Mouse (Mus musculus): ENCODE data around the gene Tnni2. TPM values are rescaled to one million over a fixed set of nuclear protein-coding genes. Genes with fewer than 3 reads are reported as not detected.
A peak's percentile ranks its signal among the peaks of the same experiment; 100 is the strongest.

Gene Tnni2
- polyA plus RNA-seq, 1 experiment from 2014 or later: 3.2 TPM

DNA sequence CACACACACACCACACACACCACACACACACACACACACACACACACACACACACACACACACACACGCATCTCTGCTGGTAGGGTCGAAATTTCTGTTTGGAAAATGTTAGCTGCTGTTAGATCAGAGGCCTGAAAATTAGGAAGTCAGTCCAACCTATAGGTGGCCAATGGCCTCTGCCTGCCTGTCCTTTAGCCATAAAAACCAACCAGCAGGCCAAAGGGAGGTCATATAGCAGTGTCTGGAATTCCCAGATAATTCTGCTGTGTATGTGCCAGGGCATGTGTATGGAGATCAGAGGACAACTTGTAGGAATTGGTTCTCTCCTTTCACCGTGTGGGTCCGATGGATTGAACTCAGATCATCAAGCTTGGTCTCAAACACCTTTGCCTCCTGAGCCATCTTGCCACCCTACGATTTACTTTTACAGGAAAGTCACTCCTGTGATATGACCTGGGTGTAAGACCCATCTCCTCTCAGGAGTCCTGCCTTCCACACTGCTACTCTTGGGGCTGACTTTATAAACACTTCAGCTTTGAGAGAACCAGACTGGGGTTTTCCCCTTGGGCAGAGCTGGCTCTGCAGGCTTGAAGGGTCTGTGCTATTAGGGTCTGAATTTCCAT is 17.2 kb downstream of the Tnni2 start:
- WGBS: 55% methylated on average over 5 of the region's 5 CpGs
- H3K4me2 ChIP-seq (ENCODE audit: low read length): no peak overlapping the region
- H3K4me1 ChIP-seq (replicated peaks; ENCODE audit: control insufficient read depth, insufficient read depth, low read length): peaks cover 51% of the 10 kb centered on the region
- DNase-seq (ENCODE audit: low spot score): peak; percentile 52
- no peaks in the 10 kb centered on the region for H3K27me3 ChIP-seq (replicated peaks; ENCODE audit: control insufficient read depth, insufficient read depth, low read length)
- no peak for ATAC-seq (replicated peaks; ENCODE audit: low FRiP score, low TSS enrichment, low read depth)
- H3K36me3 ChIP-seq (ENCODE audit: control insufficient read depth, insufficient read depth, low read length): no peaks in the 10 kb centered on the region
- peak overlapping the region; percentile 7; the same call in 1 of the 2 replicates for H3K9ac ChIP-seq (ENCODE audit: low read length)
- H3K9me3 ChIP-seq (ENCODE audit: control insufficient read depth, low read length): no peaks in the 10 kb centered on the region
- H3K4me3 ChIP-seq (ENCODE audit: low read depth, low read length): no peak overlapping the region
- peak overlapping the region; percentile 94 for H3K27ac ChIP-seq (ENCODE audit: low read depth)

DNA sequence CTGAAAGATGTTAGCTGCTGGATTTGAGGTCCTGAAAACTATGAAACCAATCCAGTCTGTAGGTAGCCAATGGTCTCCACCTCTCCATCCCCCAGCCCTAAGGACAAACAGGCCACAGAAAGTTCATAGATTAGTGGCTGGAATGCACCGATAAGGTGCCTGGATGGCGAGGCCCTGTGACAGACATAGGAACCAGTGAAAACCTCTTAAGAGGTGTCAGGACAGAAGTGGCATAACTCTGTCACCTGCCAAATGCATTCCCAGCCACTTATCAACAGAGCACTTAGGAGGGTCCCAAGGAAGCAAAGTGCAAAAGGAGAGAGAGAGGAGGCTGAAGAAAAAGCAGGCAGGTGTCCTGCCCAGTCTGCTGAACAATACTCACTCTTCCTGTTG is 17.7 kb downstream of the Tnni2 start:
- H3K4me1 ChIP-seq (replicated peaks; ENCODE audit: control insufficient read depth, insufficient read depth, low read length): peaks cover 46% of the 10 kb centered on the region
- no peaks in the 10 kb centered on the region for H3K9me3 ChIP-seq (ENCODE audit: control insufficient read depth, low read length)
- no peaks in the 10 kb centered on the region for H3K36me3 ChIP-seq (ENCODE audit: control insufficient read depth, insufficient read depth, low read length)
- no peak overlapping the region for H3K4me2 ChIP-seq (ENCODE audit: low read length)
- peak overlapping the region; percentile 94 for H3K27ac ChIP-seq (ENCODE audit: low read depth)
- 63% methylated on average over 2 of the region's 2 CpGs for WGBS
- DNase-seq (ENCODE audit: low spot score) (peak; percentile 46), ATAC-seq (replicated peaks; ENCODE audit: low FRiP score, low TSS enrichment, low read depth) (no peak)
- no peaks in the 10 kb centered on the region for H3K27me3 ChIP-seq (replicated peaks; ENCODE audit: control insufficient read depth, insufficient read depth, low read length)
- peak overlapping the region; percentile 7; the same call in 1 of the 2 replicates for H3K9ac ChIP-seq (ENCODE audit: low read length)
- no peak overlapping the region for H3K4me3 ChIP-seq (ENCODE audit: low read depth, low read length)

GRCm38 (mm10) chr7:142460636-142461077 is 19.0 kb downstream of the Tnni2 start, which contains the start of gene Lsp1:
Lsp1 (plus strand) TSS chr7:142460809.
- DNase-seq (ENCODE audit: low spot score): no peak
- H3K27ac ChIP-seq (ENCODE audit: low read depth): peak within 1 kb of the TSS; percentile 94

GRCm38 (mm10) chr7:142461446-142461845 is 19.8 kb downstream of the Tnni2 start:
- WGBS: 78% methylated on average over 2 of the region's 2 CpGs

More at GRCm38 (mm10) chr7:142460636-142461077, 19.0 kb downstream of the Tnni2 start, which contains the start of gene Lsp1:
- ATAC-seq (replicated peaks; ENCODE audit: low FRiP score, low TSS enrichment, low read depth): no peak
- Histone ChIP-seq H3K9ac (ENCODE audit: low read length) (no peak within 1 kb of the TSS), H3K36me3 (ENCODE audit: control insufficient read depth, insufficient read depth, low read length) (no peaks in the 10 kb centered on the region), H3K4me2 (ENCODE audit: low read length) (no peak within 1 kb of the TSS), H3K4me1 (replicated peaks; ENCODE audit: control insufficient read depth, insufficient read depth, low read length) (peaks cover 33% of the 10 kb centered on the region), H3K27me3 (replicated peaks; ENCODE audit: control insufficient read depth, insufficient read depth, low read length) (no peaks in the 10 kb centered on the region), H3K4me3 (ENCODE audit: low read depth, low read length) (no peak within 1 kb of the TSS), H3K9me3 (ENCODE audit: control insufficient read depth, low read length) (no peaks in the 10 kb centered on the region)
- WGBS: 90% methylated on average over 7 of the region's 7 CpGs

GRCm38 (mm10) chr7:142462190-142462589 is 20.6 kb downstream of the Tnni2 start:
- ATAC-seq (replicated peaks; ENCODE audit: low FRiP score, low TSS enrichment, low read depth): no peak
- WGBS: 80% methylated on average over 6 of the region's 6 CpGs

More at GRCm38 (mm10) chr7:142461446-142461845, 19.8 kb downstream of the Tnni2 start:
- no peak overlapping the region for H3K27ac ChIP-seq (ENCODE audit: low read depth)
- H3K27me3 ChIP-seq (replicated peaks; ENCODE audit: control insufficient read depth, insufficient read depth, low read length): no peaks in the 10 kb centered on the region
- H3K36me3 ChIP-seq (ENCODE audit: control insufficient read depth, insufficient read depth, low read length): no peaks in the 10 kb centered on the region
- H3K9ac ChIP-seq (ENCODE audit: low read length): no peak overlapping the region
- H3K4me3 ChIP-seq (ENCODE audit: low read depth, low read length): no peak overlapping the region
- H3K4me1 ChIP-seq (replicated peaks; ENCODE audit: control insufficient read depth, insufficient read depth, low read length): peaks cover 25% of the 10 kb centered on the region
- ATAC-seq (replicated peaks; ENCODE audit: low FRiP score, low TSS enrichment, low read depth): no peak
- no peak for DNase-seq (ENCODE audit: low spot score)
- H3K9me3 ChIP-seq (ENCODE audit: control insufficient read depth, low read length): no peaks in the 10 kb centered on the region
- H3K4me2 ChIP-seq (ENCODE audit: low read length): no peak overlapping the region

DNA sequence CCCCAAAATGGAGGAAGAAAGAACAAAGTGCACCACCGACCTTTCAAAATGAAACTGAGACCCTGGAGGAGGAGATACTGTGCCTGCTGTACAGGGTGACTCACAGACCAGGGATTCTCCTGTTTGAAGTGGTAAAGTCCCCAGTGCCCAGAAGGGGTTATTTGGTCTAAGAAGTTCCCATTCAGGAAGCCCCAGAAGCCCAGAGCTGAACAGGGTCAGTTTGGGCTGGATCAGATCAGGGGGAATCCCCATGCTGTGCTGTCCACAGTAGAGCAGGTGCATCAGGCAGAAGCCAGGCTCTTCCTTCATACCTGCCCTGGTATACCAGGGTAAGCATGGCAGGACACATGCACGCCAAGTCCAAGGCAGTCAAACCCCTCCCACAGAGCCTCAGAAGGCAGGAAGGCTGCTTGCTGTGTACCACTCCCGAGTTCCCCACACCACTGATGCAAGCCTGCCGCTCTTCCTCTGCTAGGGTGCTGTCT is 21.0 kb downstream of the Tnni2 start:
- Histone ChIP-seq H3K36me3 (ENCODE audit: control insufficient read depth, insufficient read depth, low read length) (no peaks in the 10 kb centered on the region), H3K9ac (ENCODE audit: low read length) (no peak overlapping the region), H3K4me1 (replicated peaks; ENCODE audit: control insufficient read depth, insufficient read depth, low read length) (peaks cover 13% of the 10 kb centered on the region), H3K27ac (ENCODE audit: low read depth) (no peak overlapping the region), H3K27me3 (replicated peaks; ENCODE audit: control insufficient read depth, insufficient read depth, low read length) (no peaks in the 10 kb centered on the region), H3K9me3 (ENCODE audit: control insufficient read depth, low read length) (no peaks in the 10 kb centered on the region), H3K4me2 (ENCODE audit: low read length) (no peak overlapping the region), H3K4me3 (ENCODE audit: low read depth, low read length) (no peak overlapping the region)
- 72% methylated on average over 4 of the region's 4 CpGs for WGBS
- peak; percentile 49 for DNase-seq (ENCODE audit: low spot score)
- no peak for ATAC-seq (replicated peaks; ENCODE audit: low FRiP score, low TSS enrichment, low read depth)

More at GRCm38 (mm10) chr7:142462190-142462589, 20.6 kb downstream of the Tnni2 start:
- Histone ChIP-seq H3K27ac (ENCODE audit: low read depth) (no peak overlapping the region), H3K36me3 (ENCODE audit: control insufficient read depth, insufficient read depth, low read length) (no peaks in the 10 kb centered on the region), H3K9ac (ENCODE audit: low read length) (no peak overlapping the region), H3K27me3 (replicated peaks; ENCODE audit: control insufficient read depth, insufficient read depth, low read length) (no peaks in the 10 kb centered on the region), H3K9me3 (ENCODE audit: control insufficient read depth, low read length) (no peaks in the 10 kb centered on the region), H3K4me2 (ENCODE audit: low read length) (no peak overlapping the region), H3K4me1 (replicated peaks; ENCODE audit: control insufficient read depth, insufficient read depth, low read length) (peaks cover 17% of the 10 kb centered on the region), H3K4me3 (ENCODE audit: low read depth, low read length) (no peak overlapping the region)
- DNase-seq (ENCODE audit: low spot score): no peak

DNA sequence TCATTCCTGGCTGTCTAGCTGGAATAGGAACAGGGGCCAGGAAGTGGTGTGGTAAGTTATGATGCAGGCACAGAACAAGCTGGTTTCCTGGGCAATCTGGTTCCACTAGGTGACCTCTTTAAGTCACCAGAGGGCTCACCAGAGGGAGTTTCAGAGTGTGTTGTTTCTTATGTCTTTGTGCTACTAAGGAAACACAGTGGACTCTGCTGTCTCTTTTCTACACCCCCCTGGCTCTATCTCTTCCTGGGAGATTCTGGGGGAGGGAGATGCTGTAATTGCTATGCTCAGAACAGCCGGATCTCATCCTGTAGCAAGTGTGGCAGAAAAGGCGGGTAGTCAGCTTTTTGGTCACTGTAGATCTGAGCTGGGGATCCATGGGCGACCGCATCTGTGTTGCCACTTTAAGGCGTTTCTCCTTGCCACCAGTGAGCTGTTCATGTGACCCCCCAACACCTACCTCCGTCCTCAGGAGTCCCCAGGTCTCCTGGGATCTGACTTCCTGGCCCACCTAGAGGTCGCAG is 28.6 kb downstream of the Tnni2 start:
- H3K9ac ChIP-seq (ENCODE audit: low read length): no peak overlapping the region
- peaks cover 48% of the 10 kb centered on the region for H3K4me1 ChIP-seq (replicated peaks; ENCODE audit: control insufficient read depth, insufficient read depth, low read length)
- no peaks in the 10 kb centered on the region for H3K9me3 ChIP-seq (ENCODE audit: control insufficient read depth, low read length)
- no peaks in the 10 kb centered on the region for H3K27me3 ChIP-seq (replicated peaks; ENCODE audit: control insufficient read depth, insufficient read depth, low read length)
- no peaks in the 10 kb centered on the region for H3K36me3 ChIP-seq (ENCODE audit: control insufficient read depth, insufficient read depth, low read length)
- H3K4me2 ChIP-seq (ENCODE audit: low read length): no peak overlapping the region
- WGBS: 70% methylated on average over 7 of the region's 7 CpGs
- H3K27ac ChIP-seq (ENCODE audit: low read depth): peak overlapping the region; percentile 96
- H3K4me3 ChIP-seq (ENCODE audit: low read depth, low read length): no peak overlapping the region
- ATAC-seq (replicated peaks; ENCODE audit: low FRiP score, low TSS enrichment, low read depth) (no peak), DNase-seq (ENCODE audit: low spot score) (peak; percentile 51)

DNA sequence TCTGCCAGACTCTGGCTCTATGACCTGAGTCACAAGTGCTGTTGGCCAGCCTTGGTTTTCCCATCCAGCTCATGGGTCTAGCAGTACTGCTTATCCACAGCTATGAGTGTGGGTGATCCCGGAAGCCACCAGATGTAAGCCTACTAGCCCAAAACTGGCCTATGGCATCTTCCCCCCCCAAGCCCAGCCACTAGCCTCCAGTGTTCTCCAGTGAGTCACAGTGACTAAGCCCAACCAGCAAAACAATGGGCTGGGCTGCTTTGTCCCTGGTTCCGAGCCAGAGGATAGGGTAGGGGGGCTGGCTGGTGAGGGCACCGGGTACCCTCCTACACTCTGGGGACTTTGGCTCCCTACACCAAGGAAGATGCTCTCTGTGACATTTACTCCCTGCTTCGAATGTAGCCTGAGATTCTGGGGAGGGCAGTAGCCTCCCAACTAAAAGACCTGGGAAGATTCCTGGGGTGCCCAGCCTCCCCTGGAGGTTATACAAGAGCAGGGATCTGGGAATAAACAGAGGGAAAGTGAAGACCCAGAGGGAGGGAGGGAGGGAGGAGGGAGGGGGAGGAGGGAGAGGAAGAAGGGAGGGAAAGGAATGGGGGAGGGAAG is 29.3 kb downstream of the Tnni2 start:
- Histone ChIP-seq H3K9ac (ENCODE audit: low read length) (no peak overlapping the region; the same call in 1 of the 2 replicates), H3K4me3 (ENCODE audit: low read depth, low read length) (no peak overlapping the region), H3K4me2 (ENCODE audit: low read length) (peak overlapping the region; percentile 46), H3K9me3 (ENCODE audit: control insufficient read depth, low read length) (no peaks in the 10 kb centered on the region), H3K27me3 (replicated peaks; ENCODE audit: control insufficient read depth, insufficient read depth, low read length) (no peaks in the 10 kb centered on the region), H3K4me1 (replicated peaks; ENCODE audit: control insufficient read depth, insufficient read depth, low read length) (peaks cover 55% of the 10 kb centered on the region), H3K27ac (ENCODE audit: low read depth) (peak overlapping the region; percentile 96), H3K36me3 (ENCODE audit: control insufficient read depth, insufficient read depth, low read length) (no peaks in the 10 kb centered on the region)
- WGBS: 19% methylated on average over 4 of the region's 4 CpGs
- ATAC-seq (replicated peaks; ENCODE audit: low FRiP score, low TSS enrichment, low read depth) (peak; percentile 41; the same call in 1 of the 2 replicates), DNase-seq (ENCODE audit: low spot score) (peak; percentile 83)

Measured in intestine, embryonic 14.5 days (tissue).